Mouse (Mus musculus): ENCODE measurements around the gene Smyd1.
"Not testable (repeated sequence)": the region's sequence is repeated elsewhere in the genome, so short reads cannot be mapped to it uniquely, and the experiment has no call there.

The Smyd1 gene

DNA sequence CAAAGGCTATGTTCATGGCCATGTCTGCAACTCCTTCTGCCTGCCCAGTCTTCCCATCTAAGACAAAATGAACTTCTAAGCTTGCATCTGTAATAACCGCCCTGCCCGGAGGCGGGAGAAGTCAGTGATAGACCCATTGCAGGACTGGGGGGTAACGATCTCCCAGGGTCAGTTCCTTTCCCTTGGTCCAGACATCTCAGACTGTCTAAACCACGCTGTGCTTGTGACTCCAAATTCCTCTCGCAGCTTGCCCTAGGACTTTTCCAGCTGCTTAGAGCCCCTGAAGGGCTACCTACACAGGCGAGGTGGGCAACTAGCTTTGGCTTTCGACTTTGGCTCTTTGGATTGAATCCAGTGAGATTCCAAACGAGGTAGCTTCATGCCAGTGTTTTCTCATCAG lies 2.8 kb upstream of the Smyd1 start:
- DNase-seq (ENCODE audit: low spot score), result no peak

DNA sequence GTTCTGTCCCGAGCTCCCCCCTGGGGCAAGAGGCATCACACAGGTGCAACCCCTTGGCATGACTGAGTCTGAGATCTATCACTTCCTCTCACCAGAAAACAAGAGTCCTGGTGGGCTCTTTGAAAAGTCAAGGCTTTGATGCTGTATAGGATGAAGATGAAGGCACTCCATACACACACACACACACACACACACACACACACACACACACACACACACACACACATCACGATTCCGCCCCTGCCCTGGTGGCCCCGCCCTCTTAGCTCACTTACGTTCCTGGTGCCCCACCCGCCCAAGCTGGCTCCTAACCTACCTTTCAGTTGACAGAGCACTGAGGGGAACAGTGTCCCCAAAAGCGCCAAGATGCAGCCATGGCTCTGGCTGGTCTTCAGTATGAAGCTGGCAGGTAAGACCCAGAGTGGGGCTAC lies 473 bp upstream of the Smyd1 start, which contains the start of gene Cd8b1:
Cd8b1 (plus strand) TSS at position 298 of the 431 bp plus-strand sequence.
- no peak for DNase-seq (ENCODE audit: low spot score)

GRCm38 (mm10) chr6:71307486-71307885 lies 14.5 kb downstream of the Smyd1 start:
- DNase-seq (ENCODE audit: low spot score), result no peak

GRCm38 (mm10) chr6:71302097-71302731 lies 19.8 kb downstream of the Smyd1 start:
- DNase-seq (ENCODE audit: low spot score), result no peak

DNA sequence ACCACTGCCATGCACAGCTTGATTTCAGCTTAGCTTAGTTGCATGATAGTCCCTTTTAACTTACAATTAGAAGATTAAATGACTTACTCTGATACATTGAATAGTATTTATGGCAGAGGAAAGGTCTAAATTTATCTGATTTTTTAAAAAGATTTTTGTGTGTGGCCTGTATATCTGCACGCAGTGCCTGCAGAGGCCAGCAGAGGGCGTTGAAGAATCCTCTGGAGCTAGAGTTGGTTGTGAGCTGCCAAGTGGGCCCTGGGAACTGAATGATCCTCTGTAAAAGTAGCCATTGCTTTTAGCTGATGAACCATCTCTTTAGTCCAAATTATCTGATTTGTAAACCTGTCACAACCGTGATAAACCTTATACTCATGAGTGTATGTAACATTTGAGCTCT lies 23.3 kb downstream of the Smyd1 start:
- DNase-seq (ENCODE audit: low spot score), result no peak

- DNase-seq (ENCODE audit: low spot score), result no peak
These were observed 24.0 kb downstream of the Smyd1 start for GRCm38 (mm10) chr6:71298051-71298450.

DNA sequence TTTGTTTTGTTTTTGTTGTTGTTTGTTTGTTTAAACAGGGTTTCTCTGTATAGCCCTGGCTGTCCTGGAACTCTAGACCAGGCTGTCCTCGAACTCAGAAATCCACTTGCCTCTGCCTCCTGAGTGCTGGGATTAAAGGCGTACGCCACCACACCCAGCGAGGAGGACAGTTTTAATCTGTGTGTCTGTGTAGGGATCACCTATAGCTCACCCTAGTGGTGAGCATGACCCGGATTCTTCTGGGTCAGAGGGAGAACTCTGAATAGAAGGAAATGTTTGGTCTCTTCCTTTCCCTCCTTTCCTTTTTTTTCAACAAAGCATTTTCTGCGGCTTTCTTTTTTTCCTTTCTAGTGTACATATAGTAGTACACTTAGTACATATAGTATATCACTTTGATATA lies 26.7 kb downstream of the Smyd1 start:
- DNase-seq (ENCODE audit: low spot score), result no peak

DNA sequence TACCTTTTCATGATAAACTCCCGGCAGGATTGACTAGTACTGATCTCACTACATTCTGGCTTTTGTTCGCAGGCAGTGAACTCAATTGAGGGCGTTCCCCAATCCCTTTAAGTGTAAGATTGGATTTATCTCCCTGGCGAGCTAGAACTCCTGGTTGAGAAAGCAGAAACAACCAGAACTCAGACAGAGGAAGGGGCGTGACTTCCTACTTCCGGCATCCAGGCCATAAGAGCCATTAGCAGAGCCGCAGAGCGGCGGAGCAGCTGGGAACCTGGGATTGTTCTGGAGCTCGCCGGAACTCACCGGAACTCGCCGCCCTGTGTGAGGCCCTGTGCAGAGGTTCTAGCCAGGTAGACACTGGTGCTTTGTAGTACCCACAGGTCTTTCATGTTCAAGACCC lies 28.5 kb downstream of the Smyd1 start:
- no peak for DNase-seq (ENCODE audit: low spot score)

GRCm38 (mm10) chr6:71279418-71279817 lies 42.6 kb downstream of the Smyd1 start:
- peak; percentile 43 for DNase-seq (ENCODE audit: low spot score)

DNA sequence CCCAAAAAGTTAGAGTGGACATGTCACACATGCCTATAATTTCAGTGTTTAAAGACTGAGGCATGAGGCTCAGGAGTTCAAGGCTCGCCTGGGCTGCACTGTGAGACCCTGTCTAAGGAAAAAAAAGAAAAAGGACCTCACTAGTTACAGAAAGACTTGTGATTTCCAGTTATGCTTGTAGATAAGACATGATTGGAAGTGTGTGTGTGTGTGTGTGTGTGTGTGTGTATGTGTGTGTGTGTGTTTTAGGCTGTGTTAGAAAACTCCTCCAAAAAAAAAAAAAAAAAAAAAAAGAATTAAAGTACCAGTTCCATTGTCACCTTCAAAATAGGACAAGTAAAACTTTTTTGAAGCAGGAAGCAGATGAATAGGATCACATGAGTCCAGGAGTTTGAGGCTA lies 47.4 kb downstream of the Smyd1 start:
- no peak for DNase-seq (ENCODE audit: low spot score)

GRCm38 (mm10) chr6:71273715-71274114 lies 48.3 kb downstream of the Smyd1 start:
- no peak for DNase-seq (ENCODE audit: low spot score)

GRCm38 (mm10) chr6:71272316-71272741 lies 49.7 kb downstream of the Smyd1 start:
- peak; percentile 63 for DNase-seq (ENCODE audit: low spot score)

- peak; percentile 99 for DNase-seq (ENCODE audit: low spot score)
These were observed 50.4 kb downstream of the Smyd1 start, which contains the start of gene Krcc1 for GRCm38 (mm10) chr6:71271389-71272315. Krcc1 (plus strand) TSS chr6:71271677.

DNA sequence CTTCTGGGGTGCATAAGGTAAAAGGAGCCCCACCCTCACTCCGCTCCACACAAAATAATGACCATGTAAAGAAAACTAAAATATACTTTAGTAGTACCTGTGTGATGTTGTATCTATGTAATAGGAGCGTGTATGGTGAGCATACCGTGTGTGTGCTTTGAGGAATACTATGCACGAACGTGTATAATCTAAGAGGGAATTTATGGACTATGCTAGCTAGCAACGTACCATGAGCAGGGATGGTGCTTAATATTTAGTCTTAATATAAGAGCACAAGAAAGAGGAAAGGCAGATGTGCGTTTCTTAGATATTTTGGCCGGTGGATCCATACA lies 51.0 kb downstream of the Smyd1 start:
- DNase-seq (ENCODE audit: low spot score), result no peak

DNA sequence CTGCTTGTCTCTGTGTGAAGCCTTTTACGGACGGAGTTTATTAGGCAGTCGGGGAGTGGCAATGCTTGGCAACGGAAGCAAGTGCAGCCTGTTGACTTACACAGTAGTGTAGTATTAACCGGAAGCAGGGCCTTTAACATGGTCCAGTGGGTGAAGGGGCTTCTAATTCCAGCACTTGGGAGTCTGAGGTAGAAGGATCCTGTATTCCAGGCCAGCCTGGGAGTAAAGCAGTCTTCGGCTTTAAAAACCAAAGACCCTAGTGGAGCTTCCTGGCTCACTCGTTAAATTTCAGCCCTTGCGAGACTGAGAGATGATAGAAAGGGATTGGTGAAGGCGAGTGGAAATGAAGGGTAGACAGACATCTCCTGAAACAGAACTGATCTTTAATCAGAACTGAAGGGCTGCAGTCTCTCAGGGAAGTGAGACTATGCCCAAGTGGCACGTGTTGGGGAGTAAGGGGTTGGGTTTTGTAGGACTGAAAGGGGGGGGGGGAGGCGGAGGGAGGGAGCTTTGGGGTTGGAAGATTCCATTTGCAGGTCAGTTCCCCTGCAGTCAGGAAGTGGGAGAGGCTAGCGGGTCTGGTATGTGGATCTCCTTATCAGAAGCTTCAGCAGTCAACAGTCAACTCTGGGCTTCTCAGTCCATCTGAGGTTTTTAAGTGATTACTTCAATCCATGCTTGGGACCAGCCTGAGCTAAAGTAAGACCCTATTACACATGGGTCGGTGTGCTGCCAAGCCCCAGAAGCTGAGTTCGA lies 51.6 kb downstream of the Smyd1 start:
- peak; percentile 40 for DNase-seq (ENCODE audit: low spot score)

- DNase-seq (ENCODE audit: low spot score), result not testable (repeated sequence)
These were observed 52.4 kb downstream of the Smyd1 start for GRCm38 (mm10) chr6:71269686-71270050.

DNA sequence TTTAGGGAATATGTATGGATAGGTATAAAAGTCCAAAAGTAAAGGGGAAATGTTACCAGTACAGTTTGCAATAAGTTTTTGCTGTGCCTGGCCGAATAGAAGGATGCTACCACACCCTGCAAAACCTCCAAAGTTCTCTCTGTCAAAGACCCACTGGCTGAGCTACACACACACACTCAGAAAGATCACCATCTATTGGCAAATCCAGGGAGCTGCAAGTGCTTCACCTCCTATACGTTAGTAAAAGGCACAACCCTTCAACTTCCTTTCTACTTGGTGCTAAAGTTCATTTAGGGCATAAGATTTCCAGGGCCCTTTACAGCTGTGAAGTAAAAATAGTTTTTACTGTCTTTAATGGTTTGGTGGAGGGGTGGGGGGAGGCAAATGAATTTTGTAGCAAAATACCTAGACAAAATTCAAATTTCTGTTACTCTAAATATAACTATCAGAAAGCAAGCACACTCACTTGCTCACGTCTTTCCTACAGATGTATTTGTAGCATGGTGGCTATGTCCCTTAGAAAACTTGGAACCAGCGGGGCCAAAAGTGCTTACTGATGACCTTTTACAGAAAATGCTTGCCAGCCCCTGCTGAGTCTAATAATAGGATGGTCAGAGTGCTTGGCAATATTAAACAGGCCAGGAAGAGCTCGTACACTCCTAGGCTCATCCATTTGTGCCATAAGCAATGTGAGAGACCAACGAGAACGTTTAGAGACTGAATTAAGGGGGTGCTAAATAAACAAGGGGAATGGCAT lies 52.9 kb downstream of the Smyd1 start:
- peak; percentile 72 for DNase-seq (ENCODE audit: low spot score)

- not testable (repeated sequence) for DNase-seq (ENCODE audit: low spot score)
These were observed 54.4 kb downstream of the Smyd1 start for GRCm38 (mm10) chr6:71267603-71268002.

DNA sequence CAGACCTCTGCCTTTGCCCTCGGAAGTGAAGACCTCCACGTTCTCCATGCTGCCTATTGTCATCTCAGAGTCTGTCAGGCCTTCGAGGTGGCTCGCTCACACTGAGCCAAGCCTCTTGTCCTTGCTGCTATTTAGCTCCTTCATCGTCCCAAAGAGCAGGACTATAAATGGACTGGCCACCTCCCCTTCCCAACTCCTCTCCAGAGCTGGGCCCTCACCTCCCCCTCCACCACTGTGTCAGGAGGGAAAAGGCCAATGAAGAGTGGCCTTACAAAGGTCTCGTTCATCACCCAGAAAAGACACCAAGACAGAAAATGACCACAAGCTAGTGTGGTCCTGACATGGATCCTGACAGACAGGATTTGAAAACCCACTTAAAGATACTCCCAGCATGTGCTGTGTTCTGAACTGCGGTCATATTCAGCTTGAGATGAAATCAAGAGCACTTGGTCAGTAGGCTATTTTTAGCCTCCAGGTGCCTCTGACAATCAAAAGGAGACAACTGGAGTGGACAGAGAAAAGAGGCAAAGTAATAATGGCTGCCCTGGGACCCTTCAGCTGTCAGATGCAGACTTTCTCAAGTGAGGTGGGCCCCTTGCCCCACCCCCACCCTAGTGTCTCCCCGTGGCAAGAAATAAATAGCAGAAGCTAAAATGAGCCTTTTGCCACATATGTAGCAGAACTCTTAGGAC lies 59.7 kb downstream of the Smyd1 start:
- no peak for DNase-seq (ENCODE audit: low spot score)

- no peak for DNase-seq (ENCODE audit: low spot score)
These were observed 61.0 kb downstream of the Smyd1 start for GRCm38 (mm10) chr6:71261060-71261459.

GRCm38 (mm10) chr6:71260051-71260640 lies 61.9 kb downstream of the Smyd1 start:
- no peak for DNase-seq (ENCODE audit: low spot score)
